Mouse (Mus musculus) E14TG2a.4 (cell line): ENCODE measurements around the gene H2-K1.

Experiments
- CTCF ChIP-seq: conservative IDR thresholded peaks from 2 replicates; pipeline ENCODE4 v1.5.1; 2014; ENCODE audit warnings: low read length
- NANOG ChIP-seq: IDR thresholded peaks from 2 replicates; pipeline ENCODE4 v1.6.1; 2014; ENCODE audit warnings: borderline replicate concordance, low read length, mixed read lengths

DNA sequence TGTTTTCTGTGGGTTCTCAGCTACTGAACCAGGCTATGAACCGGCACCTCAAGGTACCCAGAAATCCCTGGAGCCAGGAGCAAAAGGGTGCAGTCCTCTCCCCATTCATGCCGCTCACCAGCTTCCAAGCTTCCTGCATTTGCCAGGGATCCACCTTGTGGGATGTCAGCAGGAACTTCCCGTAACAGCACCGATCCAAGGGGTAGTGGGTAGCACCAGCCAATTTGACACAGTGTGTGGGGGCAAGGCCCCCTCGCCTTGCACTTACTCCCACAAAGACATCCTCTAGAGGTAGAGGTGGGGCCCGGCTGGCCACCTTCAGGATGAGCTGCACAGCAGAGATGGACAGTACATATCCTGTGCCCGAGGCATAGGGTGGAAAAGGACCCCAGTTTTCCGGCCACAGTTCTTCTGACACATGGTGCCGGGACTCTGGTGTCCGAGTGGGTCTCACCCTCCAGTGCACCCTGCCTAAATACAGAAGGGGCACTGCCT is 50.0 kb downstream of the H2-K1 start:
- TF ChIP-seq CTCF: no peak
- TF ChIP-seq NANOG: no peak
